Mouse (Mus musculus) adrenal gland (tissue): ENCODE results near the gene Nhp2.
"Not testable (repeated sequence)": the region's sequence is repeated elsewhere in the genome, so short reads cannot be mapped to it uniquely, and the experiment has no call there.

Experiments used
- intact Hi-C: fragments of 180-260 bp; cut with DNase I; formaldehyde crosslinking; loops from one replicate; pipeline ENCODE4 v1.15.1; 2025

Gene Nhp2

DNA sequence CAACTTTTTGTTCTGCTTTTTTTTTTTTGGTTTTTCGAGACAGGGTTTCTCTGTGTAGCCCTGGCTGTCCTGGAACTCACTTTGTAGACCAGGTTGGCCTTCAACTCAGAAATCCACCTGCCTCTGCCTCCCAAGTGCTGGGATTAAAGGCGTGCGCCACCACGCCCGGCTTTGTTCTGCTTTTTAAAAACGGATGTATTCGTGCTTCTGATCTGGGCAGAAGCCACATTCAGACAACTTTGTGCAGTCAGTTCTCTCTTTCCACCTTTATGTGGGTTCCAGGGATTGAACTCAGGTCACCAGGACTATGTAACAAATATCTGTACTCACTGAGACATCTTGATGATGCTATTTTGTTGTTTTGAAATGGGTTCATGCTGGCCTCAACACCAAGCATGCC is 13.7 kb downstream of the Nhp2 start:
- intact Hi-C loops: not testable (repeated sequence)

DNA sequence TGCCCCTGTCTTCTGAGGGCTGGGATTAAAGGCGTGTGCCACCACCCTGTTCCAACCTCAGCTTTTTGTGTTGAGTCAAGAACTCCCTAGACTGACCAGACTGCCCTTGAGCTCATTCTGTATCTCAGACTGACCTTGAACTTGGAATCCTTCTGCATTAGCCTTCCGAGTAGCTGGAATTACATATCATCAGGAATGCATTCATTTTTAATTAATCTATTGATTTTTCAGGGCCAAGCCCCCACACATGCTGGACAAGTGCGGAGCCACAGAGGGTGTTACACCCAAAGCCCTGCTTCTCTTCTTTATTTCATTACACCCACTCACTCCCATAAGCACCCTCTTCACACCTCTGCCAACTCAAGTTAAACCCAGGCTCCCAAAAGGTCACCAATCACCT is 14.2 kb downstream of the Nhp2 start:
- intact Hi-C loops: no loop called here

DNA sequence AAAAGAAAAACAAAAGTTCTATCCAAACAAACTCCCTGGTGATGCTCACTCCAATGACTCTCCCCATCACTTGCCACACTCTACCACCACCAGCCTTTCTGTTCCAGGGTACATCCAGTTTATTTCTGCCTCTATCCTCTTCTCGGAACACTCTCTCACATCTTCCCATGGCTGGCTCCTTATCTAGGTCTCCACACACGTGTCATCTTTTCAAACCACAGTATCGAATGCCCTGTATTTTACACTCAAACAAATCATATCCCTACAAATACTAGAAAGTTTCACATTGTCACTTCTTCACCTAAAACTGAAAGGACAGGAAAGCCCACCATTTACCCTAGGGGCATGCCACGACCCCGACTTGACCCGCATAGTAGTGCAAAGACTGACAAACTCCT is 15.6 kb downstream of the Nhp2 start:
- intact Hi-C loops: no loop called here

DNA sequence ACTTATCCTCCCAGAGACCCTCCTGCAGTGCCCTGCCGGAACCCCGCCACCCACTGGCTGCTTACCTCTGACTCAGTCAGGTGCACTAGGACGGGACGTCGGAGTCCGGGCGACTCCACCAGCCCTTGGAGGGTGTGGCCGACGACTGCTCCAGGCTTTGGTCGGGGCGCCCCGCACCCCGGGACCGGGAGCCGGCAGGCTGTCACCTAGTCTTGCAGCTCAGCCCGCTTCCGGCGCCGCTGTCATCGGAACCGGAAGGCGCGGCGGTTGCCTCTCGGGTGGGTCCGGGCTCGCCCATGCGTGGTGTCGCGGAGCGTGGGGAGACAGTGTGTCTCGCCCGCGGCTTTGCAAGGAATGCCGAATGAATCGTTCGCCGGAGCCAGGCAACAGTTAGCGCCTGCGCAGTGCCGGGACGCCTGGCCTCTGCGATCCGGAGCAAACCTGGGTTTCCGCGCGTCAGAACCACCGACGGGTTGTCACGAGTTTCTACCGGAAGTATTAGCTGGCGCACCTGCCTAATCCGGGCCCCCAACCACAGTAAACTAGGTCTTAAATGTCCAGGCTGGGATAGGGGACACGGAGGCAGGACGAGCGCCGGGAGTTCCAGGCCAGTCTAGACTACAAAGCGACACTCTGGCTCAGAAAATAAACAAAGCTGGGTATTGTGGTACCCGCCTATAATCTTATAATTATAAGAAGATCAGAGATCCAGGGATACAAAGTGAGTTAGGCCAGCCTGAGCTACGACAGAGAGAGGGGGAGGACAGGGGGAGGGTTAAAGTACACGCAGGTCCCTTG is 16.2 kb downstream of the Nhp2 start, which contains the start of gene Rmnd5b:
Rmnd5b (minus strand) TSS at position 372 of the 798 bp plus-strand sequence.
- intact Hi-C loops: no loop called here

DNA sequence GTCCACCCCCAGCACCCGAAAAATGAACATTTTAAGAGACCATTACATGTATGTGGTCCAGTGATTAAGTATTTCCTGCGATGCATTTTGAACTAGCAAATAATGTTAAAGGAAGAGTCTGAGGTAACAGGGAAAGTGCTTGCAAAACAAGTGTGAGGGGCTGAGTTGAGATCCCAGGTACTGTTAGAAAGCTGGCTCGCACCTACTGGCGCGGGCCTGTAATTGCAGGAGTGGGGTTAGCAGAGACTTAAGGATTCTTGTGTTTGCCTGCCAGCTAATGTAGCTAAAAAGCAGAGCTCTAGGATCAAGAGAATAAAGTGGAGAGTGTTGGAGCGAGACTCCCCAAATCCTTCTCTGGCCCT is 16.8 kb downstream of the Nhp2 start:
- intact Hi-C loops: no loop called here

DNA sequence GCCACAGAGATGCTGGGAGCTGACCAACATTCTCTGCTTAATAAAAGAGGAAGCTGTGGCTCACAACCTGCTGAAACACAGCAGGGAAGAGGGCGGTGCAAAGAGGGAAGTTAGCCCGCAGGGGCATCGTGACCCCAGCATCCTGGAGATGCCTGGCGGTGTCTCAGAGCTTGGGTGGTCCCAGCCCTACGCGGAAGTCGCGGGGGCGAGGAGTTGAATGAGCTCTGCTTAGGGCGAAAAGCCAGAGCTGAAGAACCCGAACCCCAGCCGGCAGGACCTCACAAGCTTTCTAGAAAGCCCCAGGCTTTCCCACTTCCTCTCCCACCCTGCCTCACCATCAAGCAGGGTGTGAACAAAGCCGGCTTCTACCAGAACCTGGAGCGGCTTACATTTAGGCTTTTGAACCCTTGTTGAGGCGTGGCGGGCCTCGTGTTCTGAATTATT is 18.5 kb downstream of the Nhp2 start:
- intact Hi-C loops: no loop called here

DNA sequence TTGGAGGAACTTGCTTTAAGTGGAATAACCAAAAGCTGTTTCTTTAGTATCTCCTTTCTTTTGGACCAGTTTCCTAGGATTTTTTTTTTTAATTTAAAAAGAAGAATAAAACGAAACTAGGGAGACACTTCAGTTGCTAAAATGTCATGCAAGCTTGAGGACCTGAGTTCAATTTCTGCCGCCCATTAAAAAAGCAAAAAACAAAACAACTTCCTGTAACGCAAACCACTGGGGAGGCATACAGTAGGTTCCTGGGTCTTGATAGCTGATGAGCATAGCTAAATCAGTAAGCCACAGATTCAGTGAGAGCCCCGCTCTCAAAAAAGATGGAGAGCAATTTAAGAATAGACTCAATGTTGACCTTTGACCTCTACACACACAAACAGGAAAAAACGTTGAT is 19.0 kb downstream of the Nhp2 start:
- intact Hi-C loops: no loop called here

DNA sequence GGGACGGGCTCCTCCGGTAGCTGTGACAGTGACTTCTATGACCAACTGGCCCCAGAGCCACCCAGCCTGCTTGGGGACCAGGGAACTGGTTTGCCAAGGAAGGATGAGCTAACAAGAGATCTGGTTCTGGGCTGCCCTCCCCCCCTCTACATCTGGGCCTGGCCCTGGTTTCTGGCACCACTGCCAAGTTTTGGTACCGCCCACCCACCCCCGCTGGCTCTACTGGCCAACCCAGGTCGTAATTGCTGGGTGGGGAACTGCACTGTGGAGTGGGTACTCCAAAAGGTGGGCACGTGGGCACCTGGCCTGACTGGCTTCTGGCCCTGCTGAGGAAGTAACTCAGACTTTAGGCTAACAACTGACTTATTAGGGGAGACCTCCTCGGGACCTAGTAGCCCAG is 21.2 kb downstream of the Nhp2 start:
- intact Hi-C loops: no loop called here

DNA sequence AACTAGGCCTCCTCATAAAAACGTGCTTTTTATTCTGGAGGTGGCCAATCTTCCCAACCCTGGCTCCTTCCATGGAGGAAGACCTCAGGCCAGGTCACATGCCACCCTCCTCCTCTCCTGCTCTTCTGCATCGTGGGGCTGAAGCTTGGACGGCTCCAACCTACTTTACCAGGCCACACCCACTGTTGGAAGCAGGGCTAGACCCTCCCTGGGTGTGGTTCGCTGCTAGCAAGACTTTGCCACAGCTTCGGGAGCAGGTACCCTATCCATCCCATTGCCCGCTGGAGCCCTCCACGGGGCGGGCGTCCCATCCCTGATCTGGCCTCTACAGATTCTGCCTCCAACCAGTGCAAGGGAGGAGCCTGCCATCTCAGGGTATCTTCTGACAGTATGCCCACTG is 23.7 kb downstream of the Nhp2 start:
- intact Hi-C loops: no loop called here

DNA sequence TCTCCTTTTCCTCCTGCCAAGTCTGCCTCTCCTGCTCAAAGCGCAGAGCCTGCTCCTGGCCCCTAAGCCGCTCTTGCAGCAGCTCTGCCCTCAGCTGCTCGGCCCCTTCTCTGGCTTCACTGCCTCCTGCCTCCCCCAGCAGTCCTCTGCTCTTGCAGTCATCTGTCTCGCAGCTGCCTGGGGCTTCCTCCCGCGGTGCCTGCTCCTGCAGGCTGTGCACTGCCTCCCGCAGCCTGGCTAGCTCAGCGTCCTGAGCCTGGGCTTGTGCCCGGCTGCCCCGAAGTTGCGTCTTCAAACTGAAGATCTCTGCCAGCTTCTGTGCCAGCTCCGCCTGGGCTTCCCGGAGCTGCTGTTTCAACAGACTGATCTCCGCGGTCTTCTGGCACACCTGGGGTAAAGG is 24.2 kb downstream of the Nhp2 start:
- intact Hi-C loops: no loop called here

DNA sequence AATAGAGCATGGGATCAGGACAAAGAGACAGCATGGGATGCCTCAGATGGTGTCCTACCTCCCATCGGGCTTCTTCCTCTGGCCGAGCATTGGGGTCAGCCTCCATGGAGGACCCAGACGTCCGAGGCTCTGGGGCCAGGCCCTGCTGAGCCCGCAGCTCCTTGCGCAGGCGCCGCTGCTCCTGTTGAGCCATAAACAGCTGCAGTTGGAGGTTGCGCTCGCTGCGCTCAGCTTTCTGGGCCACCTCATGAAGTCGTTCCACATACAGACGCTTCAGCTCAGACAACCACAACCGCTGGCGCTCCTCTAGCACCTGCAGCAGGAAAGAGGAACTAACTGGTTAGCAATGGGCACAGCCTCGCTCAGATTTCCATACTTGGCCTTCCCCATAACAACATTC is 24.7 kb downstream of the Nhp2 start:
- intact Hi-C loops: no loop called here

DNA sequence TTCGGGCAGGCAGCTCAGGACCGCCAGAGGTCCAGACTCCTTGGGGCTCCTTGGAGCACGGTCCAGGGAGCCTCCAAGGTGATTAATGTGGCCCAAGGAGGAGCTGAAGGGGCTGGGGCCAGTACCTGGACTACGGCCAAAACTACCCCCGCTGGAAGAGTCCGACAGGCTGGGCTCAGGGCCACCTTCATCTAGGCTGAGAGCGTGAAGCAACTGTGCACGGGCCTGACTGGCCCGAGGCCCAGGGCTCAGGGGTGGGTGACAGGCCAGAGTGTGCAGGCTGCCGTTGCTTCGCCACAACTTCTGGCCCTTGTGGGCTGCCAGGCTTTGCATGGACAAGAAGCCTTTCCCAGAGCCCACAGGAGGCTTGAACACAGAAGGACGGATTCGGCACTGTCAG is 25.8 kb downstream of the Nhp2 start:
- intact Hi-C loops: no loop called here

DNA sequence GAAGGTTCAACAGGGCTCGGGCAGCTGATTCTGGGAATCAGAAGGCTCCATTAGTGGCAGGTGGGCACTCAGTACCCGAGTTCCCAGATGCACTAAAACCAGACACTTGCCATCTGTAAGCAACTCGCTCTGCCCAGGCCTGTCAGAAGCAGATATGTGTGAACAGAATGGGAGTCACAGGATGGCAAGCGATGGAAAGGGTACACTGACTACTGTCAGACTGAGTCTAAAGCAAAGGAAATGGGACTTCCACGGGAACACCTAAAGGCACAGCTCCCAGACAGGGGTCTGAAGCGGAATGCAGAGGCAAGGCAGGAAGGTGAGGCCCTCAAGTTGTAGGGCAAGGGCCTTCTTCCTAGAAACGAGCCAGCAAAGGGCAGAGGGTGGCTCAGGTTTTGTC is 26.7 kb downstream of the Nhp2 start:
- intact Hi-C loops: no loop called here

DNA sequence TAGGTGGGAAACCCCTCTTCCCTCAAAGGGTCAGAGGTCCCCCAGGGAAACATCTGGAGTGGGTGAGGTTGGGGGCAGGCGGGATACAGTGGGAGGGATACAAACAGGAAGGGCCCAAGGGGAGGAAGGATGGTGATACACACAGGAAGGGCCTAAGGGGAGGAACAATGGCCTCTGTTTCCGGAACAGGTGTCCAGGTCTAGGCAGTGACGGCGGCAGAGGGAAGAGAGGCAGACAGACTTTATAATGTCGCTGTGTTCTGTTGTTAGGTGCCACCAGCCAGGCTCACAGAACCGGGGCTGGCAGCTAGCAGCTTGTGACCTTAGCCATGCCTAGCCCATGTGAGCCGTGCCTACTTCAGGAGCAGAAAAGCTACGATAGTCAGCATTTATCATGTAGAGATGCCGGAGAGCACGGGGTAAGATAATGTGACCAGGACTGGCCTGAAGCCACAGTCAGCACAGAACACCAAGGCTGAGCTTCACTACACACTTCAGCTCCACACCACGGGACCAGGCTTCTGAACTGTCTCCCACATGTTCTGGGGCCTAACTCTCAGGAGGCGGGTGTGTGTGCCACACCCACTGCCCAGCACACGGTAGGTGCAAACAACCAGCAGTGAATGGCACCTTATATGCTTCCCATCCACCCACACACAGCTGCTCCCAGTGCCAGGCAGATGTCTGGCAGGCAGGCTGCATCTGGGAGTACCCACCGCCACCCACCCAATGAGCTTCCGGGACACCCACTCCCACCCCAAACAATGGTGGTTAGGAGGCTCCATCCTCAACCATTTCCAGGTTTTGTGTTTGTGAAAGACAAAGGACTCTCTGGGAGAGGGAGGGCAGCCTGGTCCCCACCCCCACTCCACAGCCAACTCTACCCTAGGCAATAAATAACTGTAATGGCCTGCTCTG is 27.5 kb downstream of the Nhp2 start:
- intact Hi-C loops: no loop called here

DNA sequence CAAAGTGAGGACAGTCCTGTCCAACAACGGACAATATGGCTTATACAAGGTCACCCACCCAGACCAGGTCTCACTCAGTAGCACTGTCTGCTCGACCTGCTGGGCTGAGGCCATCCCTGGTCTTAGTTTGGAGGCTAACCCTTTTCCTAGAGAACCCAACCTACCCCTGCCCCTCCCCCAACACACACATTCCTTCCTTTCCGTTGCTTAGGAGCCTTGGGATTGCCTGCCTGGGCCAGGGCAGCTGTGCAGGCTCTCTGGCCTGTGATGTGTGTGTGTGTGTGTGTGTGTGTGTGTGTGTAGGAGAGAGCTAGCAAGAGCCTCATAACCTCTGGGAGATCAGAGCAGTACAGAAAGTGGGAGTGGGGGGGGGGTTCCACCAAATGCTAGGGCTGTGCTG is 29.0 kb downstream of the Nhp2 start:
- intact Hi-C loops: no loop called here

DNA sequence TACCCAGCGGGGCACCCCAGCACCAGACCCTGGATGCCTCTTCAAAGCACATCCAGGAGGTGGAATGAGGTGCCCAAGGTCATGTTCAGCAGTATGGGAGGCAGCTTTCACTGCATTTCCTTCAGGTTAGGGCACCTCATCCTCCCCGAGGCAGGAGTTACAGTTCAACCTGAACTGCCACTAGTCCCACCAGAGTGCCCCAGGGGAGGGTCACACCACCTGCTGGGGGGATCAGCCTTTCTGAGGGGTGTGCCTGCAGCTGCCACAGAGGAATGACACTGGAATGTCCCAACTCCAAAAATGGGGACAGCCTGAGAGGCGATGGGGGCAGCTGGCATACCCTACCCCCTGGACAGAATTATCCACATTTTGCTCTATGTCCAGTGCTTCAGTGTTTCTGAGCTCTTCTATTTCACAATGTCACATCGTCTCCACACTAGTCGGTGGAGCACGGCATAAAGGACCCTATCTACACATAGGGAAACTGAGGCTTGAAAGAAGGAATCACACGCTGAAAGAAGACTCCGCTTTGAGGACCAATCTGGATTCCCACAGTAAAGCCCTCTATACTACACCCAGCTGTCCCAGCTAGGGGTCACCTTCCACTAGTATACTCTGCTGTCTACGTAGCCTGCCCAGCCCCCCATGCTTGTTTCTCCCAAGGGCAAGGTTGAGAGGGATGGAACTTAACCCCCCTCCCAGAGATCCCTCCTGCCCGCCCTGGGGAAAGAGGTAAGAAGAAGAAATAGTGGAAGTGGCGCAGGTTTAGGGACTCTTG is 29.8 kb downstream of the Nhp2 start:
- intact Hi-C loops: no loop called here

DNA sequence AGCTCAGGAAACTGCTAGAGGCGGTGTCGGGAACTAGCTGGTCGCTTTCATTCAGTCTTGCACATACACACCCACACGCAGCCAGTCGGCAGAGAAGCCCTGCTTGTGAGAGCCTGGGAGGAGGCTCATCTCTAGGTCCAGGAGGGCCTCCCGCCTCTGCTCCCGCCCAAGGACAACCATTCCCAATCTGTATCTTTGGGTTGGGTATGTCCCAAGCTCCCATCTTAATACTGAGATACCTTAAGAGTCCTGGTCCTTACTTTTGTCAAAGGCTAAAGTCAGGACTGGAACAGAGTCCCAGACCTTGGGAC is 30.3 kb downstream of the Nhp2 start:
- intact Hi-C loops: loop anchor here (2.0 kb wide), 1 partner anchor 31 kb away; the partner anchor contains the start of gene Nhp2

DNA sequence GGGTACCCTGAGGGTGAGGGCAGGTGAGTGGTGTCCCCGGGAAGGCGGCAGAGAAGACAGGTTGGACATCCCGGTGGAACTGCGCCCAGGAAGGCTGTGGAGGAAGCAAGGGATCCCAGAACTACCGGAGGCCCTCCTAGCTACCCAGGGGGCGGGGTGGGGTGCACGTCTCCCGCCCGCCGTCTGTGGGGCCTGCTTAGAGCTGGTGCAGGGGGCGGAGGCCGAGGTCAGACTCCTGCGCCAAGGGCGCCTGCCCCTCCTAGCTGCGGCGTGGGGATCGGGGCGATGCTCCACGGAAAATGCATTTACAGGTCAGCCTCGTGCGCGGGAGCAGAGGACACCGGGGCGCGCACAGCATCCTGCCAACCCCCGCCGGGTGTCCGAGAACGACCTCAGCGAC is 30.7 kb downstream of the Nhp2 start:
- intact Hi-C loops: loop anchor here (2.0 kb wide), 1 partner anchor 31 kb away; the partner anchor contains the start of gene Nhp2

DNA sequence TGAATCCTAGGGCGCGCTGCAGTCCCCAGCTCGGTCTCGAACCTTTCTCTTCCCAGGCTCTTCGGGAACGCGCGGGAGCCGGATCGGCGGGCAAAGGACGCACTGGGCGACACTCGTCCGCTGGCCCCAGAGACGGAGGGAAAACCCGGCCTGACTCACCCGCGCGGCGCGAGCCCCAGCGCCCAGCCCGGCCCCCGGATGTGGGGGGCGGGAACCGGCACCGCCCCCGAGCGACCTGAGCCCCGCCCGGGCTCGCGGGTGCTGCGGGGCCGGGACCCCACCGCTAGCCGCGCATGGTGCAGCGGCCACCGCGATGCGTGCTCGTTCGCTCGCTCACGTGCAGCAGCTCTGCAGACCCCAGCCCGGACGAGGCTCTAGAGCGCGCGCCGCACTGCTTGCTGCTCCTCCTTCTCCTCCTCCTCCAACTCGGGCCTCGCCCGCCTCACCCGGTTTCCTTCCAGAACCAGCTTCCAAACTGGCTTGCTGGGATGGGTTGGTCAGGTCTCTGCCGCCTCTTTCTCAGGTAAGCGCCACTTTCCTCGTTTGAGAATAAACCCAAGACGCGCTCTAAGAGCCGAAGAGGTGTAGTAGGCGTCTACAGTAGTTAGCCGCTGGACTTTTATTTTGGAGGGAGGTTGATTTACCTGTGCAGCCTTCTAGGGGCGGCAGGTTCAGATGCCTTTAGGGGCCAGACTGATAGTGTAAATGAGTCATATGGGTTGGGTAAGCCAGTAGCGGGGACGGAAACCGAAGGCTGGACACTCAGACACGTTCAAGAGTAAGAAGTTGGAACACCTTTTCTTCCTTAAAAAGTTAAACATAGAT is 31.4 kb downstream of the Nhp2 start, which contains the start of the genes N4bp3 and D930048N14Rik:
N4bp3 (minus strand) TSS at position 152 of the 825 bp plus-strand sequence.
D930048N14Rik (plus strand) TSS at position 264 of the 825 bp plus-strand sequence.
- intact Hi-C loops: loop anchor here (2.0 kb wide), 1 partner anchor 32 kb away; the partner anchor contains the start of gene Nhp2

DNA sequence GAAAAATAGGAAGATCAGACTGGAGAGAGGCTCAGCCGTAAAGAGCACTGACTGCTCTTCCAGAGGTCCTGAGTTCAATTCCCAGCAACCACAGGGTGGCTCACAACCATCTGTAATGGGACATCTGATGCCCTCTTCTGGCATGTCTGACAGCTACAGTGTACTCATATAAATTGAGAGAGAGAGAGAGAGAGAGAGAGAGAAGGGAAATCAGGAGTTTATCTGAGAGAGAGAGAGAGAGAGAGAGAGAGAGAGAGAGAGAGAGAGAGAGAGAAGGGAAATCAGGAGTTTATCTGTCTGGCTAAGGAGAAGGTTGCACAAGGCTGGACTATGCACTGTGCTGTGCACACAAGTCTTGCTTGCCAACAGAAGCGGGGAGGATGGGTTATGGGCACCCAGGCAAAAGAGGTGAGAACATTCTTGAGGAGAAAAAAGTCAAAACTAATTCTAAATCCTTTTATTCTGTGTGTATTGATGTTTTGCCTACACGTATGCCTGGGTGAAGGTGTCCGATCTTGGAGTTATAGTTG is 33.4 kb downstream of the Nhp2 start:
- intact Hi-C loops: no loop called here
